Mouse (Mus musculus) erythroblast, embryonic 14.5 days (primary cell): ENCODE data around the gene Mat2a. TPM values are rescaled to one million over a fixed set of nuclear protein-coding genes. Genes with fewer than 3 reads are reported as not detected.
A peak's percentile ranks its signal among the peaks of the same experiment; 100 is the strongest.

Source experiments
- H3K27me3 ChIP-seq: 2 replicates; pipeline ENCODE4 v1.6.1; 2012; ENCODE audit warnings: inconsistent platforms; ENCODE audit not compliant: control insufficient read depth
- H3K36me3 ChIP-seq: 2 replicates; pipeline ENCODE4 v1.6.1; 2012; ENCODE audit warnings: mild to moderate bottlenecking, inconsistent platforms; ENCODE audit not compliant: control insufficient read depth
- H3K4me1 ChIP-seq: 2 replicates; pipeline ENCODE4 v1.6.1; 2012; ENCODE audit warnings: inconsistent platforms; ENCODE audit not compliant: control insufficient read depth
- H3K4me3 ChIP-seq: replicated peaks from 2 replicates; pipeline ENCODE3; 2012; ENCODE audit warnings: moderate library complexity, mild to moderate bottlenecking, inconsistent platforms
- H3K9me3 ChIP-seq: 2 replicates; pipeline ENCODE4 v1.6.1; 2012; ENCODE audit warnings: low read length, inconsistent platforms, mixed read lengths; ENCODE audit not compliant: control insufficient read depth
- GATA1 ChIP-seq: IDR thresholded peaks from 2 replicates; pipeline ENCODE4 v1.6.1; 2012; ENCODE audit warnings: low read length, inconsistent platforms, mixed read lengths
- TAL1 ChIP-seq: IDR thresholded peaks from 3 replicates; pipeline ENCODE4 v1.6.1; 2012; ENCODE audit warnings: low read length, inconsistent platforms, mixed read lengths
- polyA plus RNA-seq: library from polyadenylated mRNA; stranded (reverse); fragments of >175 nt; gene quantifications from 2 replicates; pipeline ENCODE4 v1.2.3, GENCODE M21; 2012

Mat2a gene
- polyA plus RNA-seq, 1 experiment = 2.0 TPM

DNA sequence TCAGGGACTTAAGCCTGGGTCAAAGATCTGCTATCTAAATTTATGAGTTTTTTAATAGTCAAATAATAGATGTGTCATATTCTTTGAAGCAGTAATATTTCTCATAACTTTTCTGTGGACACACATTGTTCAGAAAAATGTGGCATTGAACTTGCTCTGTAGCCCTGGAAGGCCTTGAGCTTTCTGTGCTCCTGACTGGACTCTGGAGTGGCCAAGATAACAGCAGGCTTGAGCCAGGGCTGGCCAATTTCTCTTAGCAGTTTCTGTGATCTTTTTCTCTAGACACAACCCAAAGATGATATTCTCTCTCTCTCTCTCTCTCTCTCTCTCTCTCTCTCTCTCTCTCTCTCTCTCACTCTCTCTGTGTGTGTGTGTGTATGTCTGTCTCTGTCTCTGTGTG lies 5.7 kb upstream of the Mat2a start:
- TF ChIP-seq TAL1 = no peak
- no peak for TF ChIP-seq GATA1
- H3K4me3 ChIP-seq = no peak overlapping the region
- peaks cover 25% of the 10 kb centered on the region for H3K4me1 ChIP-seq
- no peaks in the 10 kb centered on the region for H3K36me3 ChIP-seq
- no peaks in the 10 kb centered on the region for H3K27me3 ChIP-seq
- H3K9me3 ChIP-seq = no peaks in the 10 kb centered on the region

- H3K4me3 ChIP-seq = no peak overlapping the region
- H3K36me3 ChIP-seq = peaks cover 3% of the 10 kb centered on the region
- H3K9me3 ChIP-seq = no peaks in the 10 kb centered on the region
- no peaks in the 10 kb centered on the region for H3K27me3 ChIP-seq
- no peak for TF ChIP-seq TAL1
- TF ChIP-seq GATA1 = no peak
- peaks cover 31% of the 10 kb centered on the region for H3K4me1 ChIP-seq
Measured at GRCm38 (mm10) chr6:72442921-72443604, 3.7 kb upstream of the Mat2a start.

DNA sequence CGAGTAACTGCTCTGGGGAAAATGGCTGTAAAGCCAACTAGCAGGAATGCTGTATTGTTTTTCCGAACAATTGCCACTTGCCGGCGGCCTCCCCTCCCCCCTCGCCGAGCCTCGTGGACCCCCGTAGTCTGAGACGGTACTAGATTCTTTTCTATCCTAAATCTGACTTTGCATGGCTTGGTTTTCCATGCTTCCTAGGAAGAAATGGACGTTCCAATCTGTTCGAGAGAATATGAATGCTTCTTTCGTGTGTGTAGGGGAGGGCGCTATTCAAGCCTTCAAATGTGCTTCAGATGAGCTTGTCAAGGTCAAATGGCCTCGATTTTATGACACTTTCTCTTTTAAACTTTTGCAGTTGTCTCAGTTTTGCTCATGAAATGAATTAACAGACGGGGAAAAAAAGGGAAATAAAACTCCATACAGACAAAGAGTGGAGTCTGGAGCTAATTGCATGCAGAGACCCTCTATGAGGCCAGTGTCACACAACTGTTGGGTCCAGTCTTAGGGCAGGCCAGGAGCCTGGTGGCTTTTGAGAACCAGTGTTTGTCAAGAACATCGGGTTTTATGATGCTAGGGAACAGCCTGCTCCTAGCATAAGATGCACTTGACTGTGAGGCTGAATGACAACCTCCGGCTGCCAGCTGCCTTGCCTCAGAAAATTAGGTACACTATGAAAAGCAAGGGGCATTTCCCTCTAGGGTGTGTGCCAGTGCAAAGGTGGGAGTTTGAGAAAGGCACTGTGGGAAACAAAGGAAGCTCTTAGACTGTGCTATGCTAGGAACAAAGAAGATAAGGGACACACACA lies 1.0 kb upstream of the Mat2a start:
- TF ChIP-seq TAL1 (no peak), GATA1 (no peak)
- H3K4me1 ChIP-seq = peaks cover 41% of the 10 kb centered on the region
- H3K27me3 ChIP-seq = no peaks in the 10 kb centered on the region
- H3K36me3 ChIP-seq = peaks cover 29% of the 10 kb centered on the region
- no peaks in the 10 kb centered on the region for H3K9me3 ChIP-seq
- H3K4me3 ChIP-seq = peak overlapping the region; percentile 74

DNA sequence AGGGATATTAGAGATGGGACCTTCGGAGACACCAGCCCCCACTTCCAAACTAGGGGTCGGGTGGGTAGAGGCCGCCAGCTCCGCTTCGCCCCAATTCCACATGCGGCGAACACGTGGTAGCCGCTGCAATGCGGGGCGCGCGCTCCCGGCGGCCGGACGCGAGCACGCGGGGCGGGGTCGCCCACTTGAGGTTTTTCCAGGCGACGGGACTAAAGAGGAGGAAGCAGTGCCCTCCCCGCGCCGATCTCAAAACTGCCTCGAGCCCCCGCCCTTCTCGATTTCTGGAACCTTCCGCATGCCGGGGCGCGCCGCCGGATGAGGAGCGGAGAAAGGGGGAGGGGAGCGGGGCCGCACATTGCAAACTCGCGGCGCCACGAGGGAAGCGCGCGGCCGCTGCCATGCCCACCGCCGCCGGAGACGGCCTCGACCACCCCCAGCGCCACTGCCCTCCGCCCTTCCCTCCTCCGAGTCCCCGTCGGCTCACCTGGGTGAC lies 450 bp downstream of the Mat2a start:
- Histone ChIP-seq H3K9me3 (no peaks in the 10 kb centered on the region), H3K36me3 (peaks cover 44% of the 10 kb centered on the region), H3K4me3 (peak overlapping the region; percentile 74), H3K27me3 (no peaks in the 10 kb centered on the region), H3K4me1 (peaks cover 45% of the 10 kb centered on the region)
- TF ChIP-seq GATA1 (no peak), TAL1 (no peak)

GRCm38 (mm10) chr6:72438226-72438625 lies 1.1 kb downstream of the Mat2a start:
- TF ChIP-seq GATA1 (no peak), TAL1 (no peak)
- Histone ChIP-seq H3K9me3 (no peaks in the 10 kb centered on the region), H3K4me1 (peaks cover 45% of the 10 kb centered on the region), H3K27me3 (no peaks in the 10 kb centered on the region), H3K4me3 (peak overlapping the region; percentile 74), H3K36me3 (peaks cover 51% of the 10 kb centered on the region)

DNA sequence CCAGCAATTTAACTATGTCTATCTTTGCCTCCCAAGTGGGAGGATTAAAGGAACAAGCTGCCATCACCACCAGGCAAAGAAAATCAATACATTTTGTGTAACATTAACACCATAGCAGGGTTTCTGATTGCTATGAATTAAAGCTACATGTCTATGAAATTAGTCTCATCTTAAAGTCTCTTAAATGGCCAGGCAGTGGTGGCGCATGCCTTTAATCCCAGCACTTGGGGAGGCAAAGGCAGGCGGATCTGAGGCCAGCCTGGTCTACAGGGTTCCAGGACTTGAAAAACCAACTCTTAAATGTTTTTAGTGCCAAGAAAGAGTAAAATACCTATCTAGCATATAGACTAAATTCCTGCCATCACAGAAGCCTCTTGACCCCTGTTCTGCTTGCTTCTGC lies 7.2 kb downstream of the Mat2a start:
- no peaks in the 10 kb centered on the region for H3K27me3 ChIP-seq
- H3K36me3 ChIP-seq = peaks cover 94% of the 10 kb centered on the region
- peaks cover 15% of the 10 kb centered on the region for H3K4me1 ChIP-seq
- no peaks in the 10 kb centered on the region for H3K9me3 ChIP-seq
- no peak for TF ChIP-seq TAL1
- no peak overlapping the region for H3K4me3 ChIP-seq

- TF ChIP-seq TAL1 = no peak
- no peak for TF ChIP-seq GATA1
- Histone ChIP-seq H3K4me3 (no peak overlapping the region), H3K4me1 (peaks cover 10% of the 10 kb centered on the region), H3K27me3 (no peaks in the 10 kb centered on the region), H3K9me3 (no peaks in the 10 kb centered on the region), H3K36me3 (peaks cover 93% of the 10 kb centered on the region)
Measured at GRCm38 (mm10) chr6:72430989-72431921, 8.1 kb downstream of the Mat2a start.

- TF ChIP-seq GATA1 (no peak), TAL1 (no peak)
- no peak overlapping the region for H3K4me3 ChIP-seq
- no peaks in the 10 kb centered on the region; the same call in 1 of the 2 replicates for H3K4me1 ChIP-seq
Measured at GRCm38 (mm10) chr6:72429061-72429842, 10.1 kb downstream of the Mat2a start.

More at GRCm38 (mm10) chr6:72429061-72429842, 10.1 kb downstream of the Mat2a start:
- H3K27me3 ChIP-seq = no peaks in the 10 kb centered on the region
- peaks cover 93% of the 10 kb centered on the region for H3K36me3 ChIP-seq
- H3K9me3 ChIP-seq = no peaks in the 10 kb centered on the region
